Mouse (Mus musculus): ENCODE measurements around the gene Tmem88b.
"Not testable (repeated sequence)": the region's sequence is repeated elsewhere in the genome, so short reads cannot be mapped to it uniquely, and the experiment has no call there.

Tmem88b gene

DNA sequence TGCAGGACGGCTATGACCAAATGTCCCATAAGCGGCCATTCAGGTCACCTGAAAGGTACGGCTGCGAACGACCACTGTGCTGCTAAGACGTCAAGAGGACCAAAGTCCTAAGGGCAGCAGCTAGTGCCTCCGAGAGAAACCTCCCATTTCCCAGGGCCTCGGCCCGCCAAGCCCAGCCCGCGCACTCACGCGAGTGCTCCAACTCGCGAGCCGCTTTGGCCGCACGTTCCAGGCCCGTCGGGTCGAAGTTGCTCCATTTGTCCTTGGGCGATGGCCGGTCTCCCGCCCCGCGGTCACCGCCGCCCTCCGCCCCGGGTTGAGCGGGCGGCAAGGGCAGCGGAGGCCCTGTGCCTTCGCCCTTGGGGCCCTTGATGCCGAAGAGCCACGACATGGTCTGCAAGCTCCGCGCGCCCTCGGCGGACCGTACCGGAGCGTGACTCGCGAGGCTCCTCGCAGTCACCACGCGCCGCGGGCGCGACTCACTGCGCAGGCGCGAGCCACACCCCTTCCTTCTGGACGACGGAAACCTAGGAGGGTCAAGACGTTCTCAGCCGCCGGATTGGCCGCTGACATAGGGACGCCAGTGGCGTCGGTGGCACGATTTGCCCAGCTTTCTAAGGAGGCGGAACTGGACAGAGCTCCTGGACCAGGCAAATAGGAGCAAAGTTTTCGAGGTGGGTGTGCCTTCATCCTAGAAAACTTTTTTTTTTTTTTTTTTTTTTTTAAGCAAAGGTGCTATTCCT, 24.9 kb downstream of the Tmem88b start, which contains the start of gene Atad3a:
TSS of gene Atad3a (minus strand) at position 481 of the 743 bp plus-strand sequence.
- in situ Hi-C loops (cut with MboI, MseI) = no loop called here

DNA sequence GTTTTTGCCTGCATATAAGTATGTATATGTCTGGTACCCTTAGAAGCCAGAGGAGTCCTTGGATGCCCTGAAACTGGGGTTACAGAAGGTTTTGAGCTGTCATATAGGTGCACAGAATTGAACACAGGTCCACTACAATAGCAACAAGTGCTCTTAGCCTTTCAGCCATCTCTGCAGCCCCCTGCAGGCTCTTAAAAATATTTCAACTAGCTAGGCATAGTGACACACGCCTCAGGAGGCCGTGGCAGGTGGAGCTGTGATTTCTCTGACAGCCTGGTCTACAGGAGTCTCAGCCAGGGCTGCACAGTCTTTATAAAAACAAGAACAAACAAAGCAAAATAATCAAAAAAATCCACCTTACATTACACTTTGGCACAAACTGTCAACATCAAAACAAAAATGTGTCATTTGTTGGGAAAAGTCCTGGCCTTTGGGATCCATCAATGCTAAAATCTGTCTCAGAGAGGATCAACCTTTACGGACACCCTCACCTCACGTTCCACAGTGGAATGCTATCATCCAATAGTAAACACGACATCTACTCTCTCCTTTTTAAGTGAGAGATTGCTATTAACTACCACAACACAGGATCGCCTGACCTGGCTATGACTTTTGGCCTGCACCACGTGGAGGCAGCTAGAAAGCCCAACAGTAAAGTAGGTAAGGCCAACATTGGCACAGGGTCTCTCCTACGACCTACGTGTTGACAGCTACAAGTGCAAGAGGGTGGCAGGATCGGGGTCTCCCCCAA, 25.6 kb downstream of the Tmem88b start:
- in situ Hi-C loops (cut with MboI, MseI) = no loop called here

DNA sequence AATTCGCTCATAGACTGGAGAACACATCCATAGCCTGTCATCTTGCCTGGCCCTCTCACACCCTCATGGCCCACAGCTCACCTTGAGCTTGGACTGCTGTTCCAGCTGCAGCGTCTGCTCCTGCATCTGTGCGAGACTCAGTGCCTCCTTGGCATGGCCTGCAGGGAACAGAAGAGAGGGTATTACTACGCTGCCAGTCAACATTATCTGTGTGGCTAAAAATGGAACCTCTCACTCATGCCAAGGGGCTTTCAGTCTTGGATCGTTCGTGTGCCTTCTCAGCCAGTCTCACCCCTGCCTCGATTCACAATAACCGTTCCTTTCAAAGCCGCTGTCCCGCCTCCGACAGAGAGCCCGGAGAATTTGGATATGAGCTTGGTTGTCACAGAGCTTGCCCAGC, 28.7 kb downstream of the Tmem88b start:
- in situ Hi-C loops (cut with MboI, MseI) = no loop called here

DNA sequence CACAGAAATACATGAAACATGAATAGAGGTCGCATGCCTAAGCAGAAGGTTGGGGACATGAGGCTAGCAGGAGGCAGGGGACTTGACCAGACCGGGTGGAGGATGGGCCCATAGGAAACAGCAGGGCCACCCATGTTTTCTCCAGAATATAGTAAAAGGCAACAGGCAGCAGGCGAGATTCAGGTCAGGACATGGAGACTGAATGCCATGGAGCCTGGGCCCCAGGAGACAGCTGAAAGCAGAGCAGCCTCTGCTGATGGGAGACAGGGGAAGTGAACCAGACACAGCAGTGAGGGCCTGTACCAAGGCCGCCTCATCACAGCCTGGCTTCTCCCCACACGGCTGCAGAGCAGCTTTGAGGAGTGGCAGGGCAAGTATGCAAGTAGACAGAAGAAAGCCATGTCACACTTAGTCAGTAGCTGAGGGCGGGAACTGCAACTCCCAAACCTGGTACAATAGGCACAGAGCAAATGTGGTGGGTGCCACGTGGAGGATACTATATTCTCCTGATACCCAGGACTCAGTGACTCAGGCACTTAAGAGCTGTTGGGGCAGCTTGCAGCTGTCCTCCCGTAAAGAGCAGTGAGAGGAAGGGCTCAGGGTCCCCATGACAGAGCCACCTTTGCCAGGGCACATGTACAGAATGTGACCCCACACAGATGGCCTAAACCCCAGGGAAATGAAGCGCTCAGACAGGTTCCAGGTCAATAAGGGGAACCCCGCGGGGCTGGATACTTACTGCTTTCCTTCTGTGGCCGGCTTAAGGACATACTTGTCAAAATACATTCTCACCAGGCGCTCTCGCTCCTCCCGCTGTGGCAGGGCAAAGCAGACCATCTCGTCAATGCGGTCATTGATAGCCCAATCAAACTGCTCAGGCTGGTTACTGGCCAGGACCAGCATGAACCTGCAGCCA, 38.8 kb downstream of the Tmem88b start:
- in situ Hi-C loops (cut with MboI, MseI) = no loop called here

DNA sequence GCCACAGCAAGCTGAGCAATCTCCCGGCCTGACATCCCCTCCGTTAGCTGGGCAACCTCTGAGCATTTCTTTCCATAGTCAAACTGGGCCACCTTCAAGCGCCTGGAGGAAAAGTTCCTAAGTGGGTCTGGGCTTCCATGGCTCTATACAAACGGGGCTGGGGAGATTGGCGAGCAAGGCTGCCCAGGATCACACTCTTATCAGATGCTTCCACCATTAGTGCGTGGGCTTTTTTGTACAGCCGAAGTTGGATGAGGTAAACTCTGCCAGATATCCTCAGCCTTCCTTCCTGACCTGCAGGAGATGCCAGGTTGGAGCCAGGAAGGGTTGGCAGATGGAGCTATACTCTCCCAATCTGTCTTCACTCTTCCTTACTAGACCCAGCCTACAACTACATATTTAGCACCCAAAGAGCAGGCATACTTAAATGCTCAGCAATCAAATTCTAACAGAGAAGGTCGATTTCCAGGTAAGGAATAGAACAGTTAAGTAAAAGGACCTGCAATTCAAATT, 39.6 kb downstream of the Tmem88b start:
- in situ Hi-C loops (cut with MboI, MseI) = no loop called here

DNA sequence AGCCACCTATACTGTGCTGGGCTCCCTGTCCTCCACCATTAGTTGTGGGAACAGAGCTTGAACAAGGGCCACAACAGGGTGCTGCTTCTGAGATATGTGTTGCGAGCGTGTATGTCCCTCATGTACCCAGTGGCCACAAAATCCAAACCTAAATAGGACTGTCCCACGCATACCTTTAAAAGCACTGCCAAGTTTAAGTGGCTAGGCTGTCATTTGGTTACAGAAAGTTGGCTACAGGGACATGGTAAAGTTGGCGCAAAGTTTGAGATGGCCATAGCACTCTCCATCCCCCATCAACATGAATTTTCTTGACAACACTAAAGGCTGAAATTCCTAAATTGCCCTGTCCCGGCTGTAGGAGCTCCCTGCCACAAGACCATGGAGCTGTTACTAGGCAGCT, 40.5 kb downstream of the Tmem88b start:
- in situ Hi-C loops (cut with MboI, MseI) = no loop called here

DNA sequence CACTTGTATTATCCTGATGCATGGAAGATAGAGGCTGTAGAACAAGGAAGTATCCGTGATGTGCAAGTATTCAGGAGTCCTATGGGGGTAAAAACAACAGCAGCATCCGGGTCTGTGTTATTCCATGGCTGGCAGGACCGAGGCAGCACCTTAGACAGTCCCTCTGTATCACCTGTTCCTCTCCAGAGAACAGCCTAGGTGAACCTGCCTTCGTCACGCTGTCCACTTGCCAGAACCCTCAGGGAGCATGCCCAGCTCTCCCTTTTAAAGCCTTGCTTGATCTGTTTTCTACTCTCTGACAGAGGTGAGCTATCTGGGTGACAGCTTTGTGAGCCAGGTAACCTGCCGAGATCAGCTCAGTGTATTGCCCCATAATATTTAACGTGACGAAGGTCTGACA, 41.2 kb downstream of the Tmem88b start:
- in situ Hi-C loops (cut with MboI, MseI) = no loop called here

DNA sequence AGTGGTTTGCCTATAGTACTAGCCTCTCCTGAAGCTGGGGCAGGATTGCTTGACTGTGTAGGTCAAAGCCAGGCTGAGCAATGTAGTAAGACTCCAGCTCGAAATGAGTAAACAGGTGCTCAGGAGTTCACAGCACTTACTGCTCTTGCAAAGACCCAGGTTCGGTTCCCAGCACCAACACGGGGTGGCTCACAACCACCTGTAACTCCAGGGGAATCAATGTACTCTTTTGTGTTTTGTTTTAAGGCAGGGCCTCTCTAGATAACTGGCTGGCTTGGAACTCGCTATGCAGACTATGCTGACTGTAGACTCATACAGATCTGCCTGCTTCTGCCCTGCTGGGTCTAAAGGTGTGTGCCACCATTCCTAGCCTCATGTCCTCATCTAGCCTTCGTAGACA, 43.0 kb downstream of the Tmem88b start:
- in situ Hi-C loops (cut with MboI, MseI) = no loop called here

DNA sequence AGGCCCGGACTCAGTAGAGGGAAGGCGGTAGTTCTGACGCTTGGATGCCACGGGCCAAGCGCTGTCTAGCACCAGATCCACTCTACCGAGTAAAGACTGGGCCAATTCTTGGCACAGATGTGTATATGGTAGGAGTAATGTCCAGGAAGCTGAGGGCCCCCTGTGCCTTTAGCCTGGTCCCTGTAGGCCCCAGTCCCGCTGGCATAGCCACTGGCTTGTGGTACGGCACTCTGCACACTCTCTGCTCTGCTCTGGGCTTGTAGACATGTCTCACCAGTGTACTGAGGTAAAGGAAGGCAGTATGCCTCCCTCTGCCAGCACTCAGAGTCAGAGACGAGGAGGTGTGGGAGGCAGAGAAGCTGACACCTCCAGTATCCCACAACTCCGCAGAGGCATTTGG, 45.0 kb downstream of the Tmem88b start:
- in situ Hi-C loops (cut with MboI, MseI) = not testable (repeated sequence)

DNA sequence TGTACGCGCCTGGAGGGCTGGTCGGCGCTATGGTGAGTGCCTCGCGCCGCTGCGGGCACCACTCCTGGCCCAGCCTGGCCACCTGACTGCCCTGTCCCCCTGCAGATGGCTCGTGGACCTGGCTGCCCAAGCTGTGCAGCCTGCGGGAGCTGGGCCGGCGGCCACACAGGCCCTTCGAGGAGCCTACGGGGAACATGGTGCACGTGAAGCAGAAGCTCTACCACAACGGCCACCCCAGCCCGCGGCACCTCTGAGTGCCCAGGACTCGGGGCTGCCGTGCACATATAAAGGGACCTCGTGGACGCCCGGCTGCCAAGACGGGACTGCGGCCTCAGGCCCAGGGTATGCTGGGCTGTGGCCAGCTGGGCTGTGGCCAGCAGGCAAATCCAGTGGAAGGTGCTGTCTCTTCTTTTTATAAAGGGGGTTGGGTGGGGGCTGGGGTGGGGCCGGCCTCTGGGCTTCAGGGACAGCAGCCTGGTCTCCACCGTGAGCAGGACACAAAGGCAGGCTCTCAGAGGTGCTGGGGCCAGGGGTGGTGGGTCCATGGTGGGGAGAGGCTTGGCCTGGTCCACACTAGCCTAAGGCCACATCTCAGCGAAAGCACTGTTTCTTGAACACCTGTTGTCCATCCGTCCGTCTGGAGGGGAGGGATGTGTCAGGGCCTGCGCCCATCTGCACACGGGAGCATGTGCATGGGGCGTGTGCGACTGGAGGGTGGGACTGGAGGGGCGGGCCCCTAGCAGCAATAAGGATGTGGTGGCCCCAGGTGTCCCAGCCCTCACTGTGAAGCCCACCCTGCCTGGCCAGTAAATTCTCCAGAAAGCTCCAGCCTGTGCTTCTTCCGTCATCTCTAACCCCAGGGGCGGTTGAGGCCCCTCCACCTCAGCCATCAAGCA, 45.7 kb downstream of the Tmem88b start:
- in situ Hi-C loops (cut with MboI, MseI) = no loop called here

DNA sequence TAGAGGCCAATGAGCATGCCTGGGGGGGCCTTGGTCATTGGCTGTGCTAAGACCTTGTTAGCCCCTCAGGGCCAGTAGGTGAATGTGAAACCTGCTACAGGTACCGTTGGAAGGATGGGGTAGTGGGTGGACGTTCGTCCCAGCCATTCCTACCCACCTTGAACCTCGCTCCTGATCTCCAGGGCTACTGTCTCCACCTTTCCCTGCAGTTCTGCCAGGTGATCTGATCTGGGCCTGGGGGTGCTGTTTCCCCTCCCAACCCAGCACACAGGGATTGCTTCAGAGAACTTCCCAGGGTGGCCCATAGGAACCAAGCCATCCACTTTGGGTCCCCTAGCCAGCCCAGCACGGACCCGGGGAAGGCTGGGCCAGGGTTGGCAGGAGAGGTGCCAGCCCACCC, 46.5 kb downstream of the Tmem88b start:
- in situ Hi-C loops (cut with MboI, MseI) = no loop called here

DNA sequence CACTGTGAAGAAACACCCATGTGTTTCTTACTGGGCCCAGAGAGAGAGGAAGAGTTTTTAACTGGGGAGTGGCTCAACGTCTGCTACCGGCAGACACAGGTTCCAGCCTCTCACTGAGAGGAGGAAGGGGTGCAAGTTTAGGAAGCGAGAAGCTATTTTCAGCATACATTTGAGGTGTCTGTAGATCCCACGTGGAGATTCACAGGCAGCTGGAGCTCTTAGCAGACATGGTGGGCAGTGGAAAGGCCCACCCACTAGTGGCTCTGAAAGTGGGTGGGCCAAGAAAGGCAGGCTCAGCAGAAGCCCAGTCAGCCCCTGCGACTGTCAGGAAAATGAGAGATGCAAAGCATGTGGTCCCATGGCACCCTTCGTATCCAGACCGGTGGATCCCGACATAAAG, 47.4 kb downstream of the Tmem88b start:
- in situ Hi-C loops (cut with MboI, MseI) = no loop called here

DNA sequence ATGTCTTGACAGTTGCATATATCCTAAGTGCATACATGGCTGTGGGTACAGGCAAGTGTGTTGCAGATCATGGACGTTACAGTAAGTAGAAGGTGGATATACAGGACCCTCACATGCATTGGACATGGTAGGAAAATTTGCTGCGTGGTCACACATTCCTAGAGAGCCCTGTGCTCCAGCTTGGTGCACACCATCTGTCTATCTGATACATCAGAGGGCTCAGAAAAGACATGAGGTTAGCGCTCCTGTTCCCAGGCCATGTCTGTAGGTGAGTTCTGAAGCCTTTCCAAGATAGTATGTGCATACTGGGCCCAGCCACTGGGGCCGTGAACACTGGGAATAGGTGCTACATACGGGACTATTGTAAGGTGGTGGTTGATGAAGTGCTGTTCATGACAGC, 49.3 kb downstream of the Tmem88b start:
- in situ Hi-C loops (cut with MboI, MseI) = no loop called here

DNA sequence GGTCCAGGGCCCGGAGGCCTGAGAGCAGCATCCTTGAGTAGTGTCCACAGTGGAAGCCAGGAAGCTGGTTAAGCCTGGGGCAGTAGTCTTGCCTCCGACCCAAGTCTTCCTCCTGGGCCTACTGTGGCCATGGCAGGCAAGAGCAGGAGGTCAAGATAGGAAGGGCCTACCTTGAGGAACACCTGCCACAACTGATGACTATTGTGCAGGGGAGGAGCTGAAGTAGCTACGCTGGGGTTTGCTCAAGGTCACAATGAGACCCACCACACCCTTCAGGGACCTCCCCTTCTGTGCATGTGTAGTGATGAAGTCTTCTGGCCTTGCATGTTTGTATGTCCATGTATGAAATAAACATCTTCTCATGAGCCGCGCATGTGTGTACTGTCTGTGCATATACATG, 49.9 kb downstream of the Tmem88b start:
- in situ Hi-C loops (cut with MboI, MseI) = no loop called here

DNA sequence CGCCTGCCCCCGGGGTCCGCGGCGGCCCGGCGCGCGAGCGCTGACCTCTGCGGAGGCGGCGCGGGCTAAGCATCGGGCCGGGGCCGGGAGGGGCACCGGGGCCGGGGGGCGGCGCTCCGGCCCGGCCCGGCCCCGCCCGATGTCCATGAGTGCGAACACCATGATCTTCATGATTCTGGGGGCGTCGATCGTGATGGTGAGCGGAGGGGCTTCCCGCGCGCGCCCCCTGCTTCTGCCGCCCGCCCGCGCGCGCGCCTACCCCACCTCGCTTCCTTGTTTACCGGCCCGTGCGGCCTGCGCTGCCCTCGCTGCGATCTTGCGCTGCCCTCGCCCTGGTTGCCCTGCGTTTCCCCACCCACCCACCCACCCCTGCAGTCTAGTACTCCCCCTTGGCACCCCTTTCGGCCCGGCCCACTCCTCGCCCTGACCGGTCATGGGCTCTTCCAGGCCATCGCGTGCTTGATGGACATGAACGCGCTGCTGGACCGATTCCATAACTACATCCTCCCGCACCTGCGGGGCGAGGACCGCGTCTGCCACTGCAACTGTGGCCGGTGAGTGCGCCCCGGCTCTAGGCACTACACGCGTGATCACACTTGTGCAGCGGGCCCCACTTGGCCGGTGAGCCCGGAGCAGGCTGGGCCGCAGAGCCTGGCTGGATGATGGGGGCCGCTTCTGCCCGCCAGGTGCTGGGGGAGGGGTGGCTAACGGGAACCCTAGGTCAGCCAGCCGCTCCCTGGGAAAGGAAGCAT, 50.5 kb downstream of the Tmem88b start:
- in situ Hi-C loops (cut with MboI, MseI) = no loop called here

DNA sequence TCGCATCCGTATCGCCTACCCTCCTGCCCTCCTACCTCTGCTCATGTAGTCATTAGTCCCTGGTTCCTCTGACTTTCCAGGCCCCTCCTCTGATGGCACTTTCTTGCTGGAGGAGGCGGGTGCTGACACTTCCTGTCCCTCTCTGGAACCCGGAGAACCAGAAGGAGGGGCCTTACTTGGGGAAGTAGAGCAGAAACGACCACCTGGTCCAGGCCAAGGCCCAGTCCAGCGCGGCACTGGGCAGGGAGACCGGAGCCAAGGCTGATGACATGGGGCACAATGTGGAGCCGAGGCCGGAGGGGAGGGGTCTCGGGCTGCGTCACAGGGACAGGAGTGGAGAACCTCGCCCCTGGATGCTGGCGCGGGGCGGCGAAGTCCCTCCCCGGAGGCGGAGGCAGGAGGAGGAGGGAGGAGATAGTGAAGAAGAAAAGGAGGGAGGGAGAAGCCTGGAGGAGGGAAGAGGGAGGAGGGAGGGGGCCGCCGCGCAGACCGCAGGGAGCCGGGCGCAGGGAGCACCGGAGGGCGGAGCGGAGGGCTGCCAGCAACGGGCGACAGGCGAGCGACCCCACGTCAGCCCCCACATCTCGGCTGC, 51.2 kb downstream of the Tmem88b start, which contains the start of gene Tmem240:
TSS of gene Tmem240 (plus strand) at position 451 of the 592 bp plus-strand sequence.
- in situ Hi-C loops (cut with MboI, MseI) = no loop called here

DNA sequence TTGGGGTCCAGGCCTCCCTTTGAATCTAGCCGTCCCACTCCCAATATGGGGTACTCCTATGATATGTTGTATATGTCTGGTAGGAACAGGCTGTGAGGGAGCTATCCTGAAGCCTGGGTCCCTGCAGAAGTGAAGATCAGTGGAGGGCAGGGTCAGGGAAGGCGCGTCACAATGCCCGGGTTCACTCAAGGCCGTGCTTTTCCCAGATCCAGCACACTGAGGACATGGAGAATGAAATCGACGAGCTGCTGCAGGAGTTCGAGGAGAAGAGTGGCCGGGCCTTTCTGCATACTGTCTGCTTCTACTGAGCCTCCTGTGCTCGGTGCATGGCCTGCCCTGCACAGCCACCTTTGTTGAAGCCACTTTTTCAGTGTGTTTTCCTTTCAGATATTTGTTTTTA, 52.4 kb downstream of the Tmem88b start:
- in situ Hi-C loops (cut with MboI, MseI) = no loop called here
